8 mouse cellular contexts compared by ENCODE assay signal in the genomic region with DNA sequence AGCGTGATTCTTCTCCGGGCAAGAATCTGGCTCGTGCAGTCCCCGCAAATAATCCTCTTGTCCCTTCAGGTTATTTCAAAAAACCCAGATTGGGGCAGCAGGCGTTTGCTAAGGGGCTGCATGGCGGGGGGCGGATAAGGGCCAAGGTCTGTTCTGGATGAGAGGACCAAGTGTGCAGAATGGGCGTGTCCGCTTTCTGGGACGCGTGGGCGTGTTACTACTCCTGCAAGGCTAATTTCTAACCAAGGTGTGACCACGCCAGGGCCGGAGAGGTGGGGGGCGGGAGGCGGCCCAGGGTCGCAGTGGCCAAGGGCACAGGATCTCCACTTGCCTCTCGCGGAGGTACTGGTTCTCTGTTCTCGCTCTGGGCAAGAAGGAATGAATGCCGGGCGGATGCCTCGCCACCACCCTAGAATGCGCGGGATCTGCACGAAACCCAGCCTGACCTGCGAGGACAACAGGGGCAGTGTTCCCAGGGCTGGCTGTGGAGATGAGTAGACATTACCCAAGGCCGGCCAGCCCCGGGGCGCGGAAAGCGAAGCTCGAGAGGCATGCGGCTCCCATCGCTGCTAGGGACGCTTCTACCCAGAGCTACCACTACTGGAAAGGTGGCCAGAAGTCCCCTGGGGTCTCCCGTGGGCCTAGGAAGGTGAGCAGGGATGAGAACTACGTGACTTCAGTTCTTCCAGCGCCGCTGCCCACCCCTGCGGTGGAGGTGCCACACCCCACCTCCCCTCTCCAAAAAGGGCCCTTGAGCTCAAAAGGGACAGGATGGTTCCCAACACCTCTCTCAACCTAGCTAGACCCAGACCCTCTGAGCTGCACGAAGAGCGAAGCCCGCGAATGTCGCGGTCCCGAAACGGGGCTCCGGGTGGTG. TPM values are rescaled to one million over a fixed set of nuclear protein-coding genes. Genes with fewer than 3 reads are reported as not detected.
DNase-seq lines count a peak whose midpoint lies in the region; ATAC-seq lines count a peak whose summit lies in the region.

No protein-coding gene starts in this region.

- 6% methylated on average over 50 of the region's 50 CpGs for WGBS in embryonic facial prominence, embryonic 12.5 days
- WGBS in hindbrain, embryonic 16.5 days = 9% methylated on average over 50 of the region's 50 CpGs
- 7% methylated on average over 50 of the region's 50 CpGs for WGBS in neural tube, embryonic 13.5 days

- peak overlapping the region; percentile 99 for H3K4me2 ChIP-seq in embryonic facial prominence, embryonic 12.5 days (replicated peaks)
- H3K4me2 ChIP-seq in hindbrain, embryonic 16.5 days (ENCODE audit: low read length) = peak overlapping the region; percentile 98
- peak overlapping the region; percentile 100 for H3K4me2 ChIP-seq in neural tube, embryonic 13.5 days

- intact Hi-C loops in left cerebral cortex, postnatal 4 days (cut with DNase I) = loop anchor here (5.0 to 10.0 kb wide), 2 partner anchors 151 to 264 kb away; no protein-coding TSS in a partner anchor

- DNase-seq in left cerebral cortex, postnatal 4 days = peak; percentile 13
- DNase-seq in left cerebral cortex, adult 18-20 months (ENCODE audit: low spot score in 2 of 2) = no peak
- DNase-seq in layer of hippocampus, adult 8-10 months (ENCODE audit: low spot score in 2 of 2) = no peak
- no peak for DNase-seq in retina, embryonic 14.5 days (ENCODE audit: low spot score)
- DNase-seq in urinary bladder, adult 18-20 months (ENCODE audit: low spot score in 2 of 2) = no peak

- peaks cover 9% of the 10 kb centered on the region; the same call in 1 of the 2 replicates for H3K4me1 ChIP-seq in embryonic facial prominence, embryonic 12.5 days
- H3K4me1 ChIP-seq in hindbrain, embryonic 16.5 days (ENCODE audit: control insufficient read depth, insufficient read depth, low read depth, low read length) = peaks cover 12% of the 10 kb centered on the region
- peaks cover 19% of the 10 kb centered on the region for H3K4me1 ChIP-seq in neural tube, embryonic 13.5 days (replicated peaks)

- H3K27me3 ChIP-seq in embryonic facial prominence, embryonic 12.5 days = peaks cover 73% of the 10 kb centered on the region
- peaks cover 50% of the 10 kb centered on the region for H3K27me3 ChIP-seq in hindbrain, embryonic 16.5 days (replicated peaks; ENCODE audit: control insufficient read depth, insufficient read depth, low read length)
- peaks cover 81% of the 10 kb centered on the region for H3K27me3 ChIP-seq in neural tube, embryonic 13.5 days

- no peak overlapping the region for H3K27ac ChIP-seq in embryonic facial prominence, embryonic 12.5 days
- no peak overlapping the region for H3K27ac ChIP-seq in hindbrain, embryonic 16.5 days (ENCODE audit: low read depth, low read length)
- H3K27ac ChIP-seq in neural tube, embryonic 13.5 days (replicated peaks) = no peak overlapping the region

- peak overlapping the region; percentile 67 for H3K9ac ChIP-seq in embryonic facial prominence, embryonic 12.5 days
- H3K9ac ChIP-seq in hindbrain, embryonic 16.5 days (ENCODE audit: low read depth, low read length) = peak overlapping the region; percentile 68; the same call in 1 of the 2 replicates
- peak overlapping the region; percentile 76; the same call in 1 of the 2 replicates for H3K9ac ChIP-seq in neural tube, embryonic 13.5 days

- no peaks in the 10 kb centered on the region for H3K9me3 ChIP-seq in embryonic facial prominence, embryonic 12.5 days
- no peaks in the 10 kb centered on the region for H3K9me3 ChIP-seq in hindbrain, embryonic 16.5 days (ENCODE audit: control insufficient read depth, low read length)
- H3K9me3 ChIP-seq in neural tube, embryonic 13.5 days = no peaks in the 10 kb centered on the region

- peak overlapping the region; percentile 59 for H3K4me3 ChIP-seq in embryonic facial prominence, embryonic 12.5 days
- peak overlapping the region; percentile 58 for H3K4me3 ChIP-seq in hindbrain, embryonic 16.5 days (ENCODE audit: low read length)
- peak overlapping the region; percentile 60 for H3K4me3 ChIP-seq in neural tube, embryonic 13.5 days

- H3K36me3 ChIP-seq in embryonic facial prominence, embryonic 12.5 days = no peaks in the 10 kb centered on the region
- H3K36me3 ChIP-seq in hindbrain, embryonic 16.5 days (ENCODE audit: control insufficient read depth, insufficient read depth, low read length) = no peaks in the 10 kb centered on the region
- H3K36me3 ChIP-seq in neural tube, embryonic 13.5 days = no peaks in the 10 kb centered on the region

- no peak for ATAC-seq in embryonic facial prominence, embryonic 12.5 days (ENCODE audit: insufficient number of reproducible peaks, insufficient read depth, low FRiP score, low TSS enrichment)
- ATAC-seq in hindbrain, embryonic 16.5 days = no peak
- no peak for ATAC-seq in neural tube, embryonic 13.5 days (ENCODE audit: low read depth)

RNA-seq across cellular contexts. Expression of gene Cdh23, which starts 10.3 kb away (rescaled TPM):
- total RNA-seq in left cerebral cortex, postnatal 4 days (2021) = 1 to 10 TPM; 1.3 to 1.8 TPM
- 1 to 10 TPM; 2.1 to 2.2 TPM for total RNA-seq in left cerebral cortex, adult 18-20 months (2021)
- 0.75 and 0.90 TPM in 2 replicates for polyA plus RNA-seq in embryonic facial prominence, embryonic 12.5 days (2016; fragmentation: Nextera tagmentation; extraction: Ambion mirVana)
- 6.1 and 6.2 TPM in 2 replicates for polyA plus RNA-seq in hindbrain, embryonic 16.5 days (2015; fragmentation: Nextera tagmentation; extraction: Ambion mirVana)
- polyA plus RNA-seq in neural tube, embryonic 13.5 days (2015; fragmentation: Nextera tagmentation; extraction: Ambion mirVana) = 1.3 and 1.4 TPM in 2 replicates
- 1 to 10 TPM; 3.5 to 5.6 (median 4.0) TPM for total RNA-seq in layer of hippocampus, adult 8-10 months (2022)
